Mouse (Mus musculus) embryonic fibroblast, embryonic 13.5 days (primary cell): ENCODE measurements around the gene Fdxr.

Experiments used
- CTCF ChIP-seq: IDR thresholded peaks from 2 replicates; pipeline ENCODE4 v1.5.1; 2011; ENCODE audit warnings: mild to moderate bottlenecking, control low read depth, low read length, moderate library complexity, borderline replicate concordance; ENCODE audit not compliant: insufficient read depth
- POLR2A ChIP-seq: IDR thresholded peaks from 2 replicates; pipeline ENCODE4 v1.6.1; 2011; ENCODE audit warnings: low read depth, mild to moderate bottlenecking, control low read depth, low read length, moderate library complexity

- TF ChIP-seq CTCF (no peak), POLR2A (no peak)
Measured at GRCm38 (mm10) chr11:115317204-115317603, 40.4 kb upstream of the Fdxr start.
